Mouse (Mus musculus) hindbrain, postnatal 0 days (tissue): ENCODE measurements around the gene Ddx20. TPM values are rescaled to one million over a fixed set of nuclear protein-coding genes. Genes with fewer than 3 reads are reported as not detected.

Experiments
- ATAC-seq: fragments of 200-750 bp; cut with Nextera tagmentation; 2 replicates; pipeline ENCODE4 v1.8.0; 2017; ENCODE audit warnings: mild to moderate bottlenecking, moderate TSS enrichment, moderate library complexity
- DNase-seq: peaks from one replicate; pipeline ENCODE4 v3.0.0-alpha.2; 2015; ENCODE audit warnings: low spot score
- H3K27ac ChIP-seq: fragments of 300-500 bp; sonication (generic); 2 replicates; pipeline ENCODE4 v1.5.1; 2014; ENCODE audit warnings: mild to moderate bottlenecking
- H3K27me3 ChIP-seq: fragments of 300-500 bp; sonication (generic); 2 replicates; pipeline ENCODE4 v1.6.1; 2014; ENCODE audit warnings: low read length, mixed read lengths; ENCODE audit not compliant: insufficient read depth
- H3K36me3 ChIP-seq: fragments of 300-500 bp; sonication (generic); 2 replicates; pipeline ENCODE4 v1.6.1; 2014; ENCODE audit warnings: low read length, mixed read lengths; ENCODE audit not compliant: insufficient read depth
- H3K4me1 ChIP-seq: fragments of 300-500 bp; sonication (generic); 2 replicates; pipeline ENCODE4 v1.6.1; 2014; ENCODE audit warnings: antibody characterized with exemption, low read length, mixed read lengths; ENCODE audit not compliant: insufficient read depth
- H3K4me2 ChIP-seq: fragments of 300-500 bp; sonication (generic); 2 replicates; pipeline ENCODE4 v1.6.1; 2014; ENCODE audit warnings: low read depth, mild to moderate bottlenecking, low read length, moderate library complexity, mixed read lengths
- H3K4me3 ChIP-seq: fragments of 300-500 bp; sonication (generic); 2 replicates; pipeline ENCODE4 v1.5.1; 2014; ENCODE audit warnings: low read length
- H3K9ac ChIP-seq: fragments of 300-500 bp; sonication (generic); replicated peaks from 2 replicates; pipeline ENCODE4 v1.6.1; 2014; ENCODE audit warnings: mild to moderate bottlenecking, low read length, moderate library complexity, mixed read lengths
- H3K9me3 ChIP-seq: fragments of 300-500 bp; sonication (generic); 2 replicates; pipeline ENCODE4 v1.6.1; 2016; ENCODE audit warnings: low read length, mixed read lengths
- CTCF ChIP-seq: IDR thresholded peaks from 2 replicates; pipeline ENCODE4 v1.5.1; 2016; ENCODE audit warnings: antibody characterized with exemption, control low read depth, low read depth
- WGBS: fragments of 180-500 bp; shearing (Covaris S2); extraction: QIAGEN DNeasy Blood & Tissue Kit; methylation state at CpG from one replicate; pipeline ENCODE4 v1.1.7; 2014; 5-methylcytosine and 5-hydroxymethylcytosine counted together
- polyA plus RNA-seq: library from polyadenylated mRNA; unstranded; fragments of >200 nt; fragmentation: Nextera tagmentation; extraction: Ambion mirVana; gene quantifications from 2 replicates; pipeline ENCODE4 v1.2.1, GENCODE M21; 2015
- total RNA-seq: library from RNA; depleted of rRNA; stranded (reverse); fragments of >200 nt; gene quantifications from 2 replicates; pipeline ENCODE4 v1.2.3, GENCODE M21; 2014

Ddx20 gene
- total and polyA plus RNA-seq, 2 experiments from 2014 or later, result 14.4 to 18.1 TPM

GRCm38 (mm10) chr3:105699241-105699933 is 12.0 kb upstream of the Ddx20 start:
- H3K9ac ChIP-seq, result no peak overlapping the region
- no peak overlapping the region for H3K4me3 ChIP-seq
- H3K4me2 ChIP-seq, result no peak overlapping the region
- H3K27ac ChIP-seq, result no peak overlapping the region
- DNase-seq (no peak), ATAC-seq (no peak)
- no peaks in the 10 kb centered on the region for H3K36me3 ChIP-seq
- no peak for TF ChIP-seq CTCF
- peaks cover 6% of the 10 kb centered on the region; the same call in 1 of the 2 replicates for H3K4me1 ChIP-seq
- WGBS, result 69% methylated on average over 3 of the region's 3 CpGs
- no peaks in the 10 kb centered on the region for H3K9me3 ChIP-seq
- 0 out of 2 replicates have a peak, but pooled peaks cover 4% of the 10 kb centered on the region for H3K27me3 ChIP-seq

GRCm38 (mm10) chr3:105698311-105698710 is 10.9 kb upstream of the Ddx20 start:
- H3K27me3 ChIP-seq, result no peaks in the 10 kb centered on the region
- no peak overlapping the region for H3K9ac ChIP-seq
- WGBS, result 88% methylated on average over 1 of the region's 1 CpGs
- H3K36me3 ChIP-seq, result no peaks in the 10 kb centered on the region
- no peak overlapping the region for H3K4me2 ChIP-seq
- no peak overlapping the region for H3K27ac ChIP-seq
- no peak for TF ChIP-seq CTCF
- ATAC-seq (no peak), DNase-seq (no peak)
- H3K4me3 ChIP-seq, result no peak overlapping the region
- peaks cover 6% of the 10 kb centered on the region; the same call in 1 of the 2 replicates for H3K4me1 ChIP-seq
- H3K9me3 ChIP-seq, result no peaks in the 10 kb centered on the region

GRCm38 (mm10) chr3:105697148-105697441 is 9.7 kb upstream of the Ddx20 start:
- DNase-seq (no peak), ATAC-seq (peak; percentile 58)
- Histone ChIP-seq H3K4me2 (no peak overlapping the region), H3K4me3 (no peak overlapping the region), H3K9ac (no peak overlapping the region), H3K36me3 (no peaks in the 10 kb centered on the region), H3K4me1 (peaks cover 6% of the 10 kb centered on the region; the same call in 1 of the 2 replicates), H3K27me3 (no peaks in the 10 kb centered on the region), H3K9me3 (no peaks in the 10 kb centered on the region), H3K27ac (no peak overlapping the region)
- no peak for TF ChIP-seq CTCF
- 59% methylated on average over 5 of the region's 5 CpGs for WGBS

GRCm38 (mm10) chr3:105696387-105697147 is 9.2 kb upstream of the Ddx20 start:
- 42% methylated on average over 17 of the region's 17 CpGs for WGBS
- Histone ChIP-seq H3K9me3 (no peaks in the 10 kb centered on the region), H3K27me3 (no peaks in the 10 kb centered on the region), H3K4me2 (peak overlapping the region; percentile 22; the same call in 1 of the 2 replicates), H3K9ac (no peak overlapping the region), H3K4me1 (peaks cover 6% of the 10 kb centered on the region; the same call in 1 of the 2 replicates), H3K36me3 (no peaks in the 10 kb centered on the region), H3K27ac (peak overlapping the region; percentile 61), H3K4me3 (no peak overlapping the region)
- ATAC-seq (peak; percentile 61), DNase-seq (peak; percentile 49)
- TF ChIP-seq CTCF, result no peak

GRCm38 (mm10) chr3:105695476-105696386 is 8.4 kb upstream of the Ddx20 start:
- H3K27me3 ChIP-seq, result no peaks in the 10 kb centered on the region
- peak overlapping the region; percentile 61 for H3K27ac ChIP-seq
- H3K9me3 ChIP-seq, result no peaks in the 10 kb centered on the region
- H3K9ac ChIP-seq, result no peak overlapping the region
- H3K4me3 ChIP-seq, result no peak overlapping the region
- 23% methylated on average over 20 of the region's 20 CpGs for WGBS
- TF ChIP-seq CTCF, result no peak
- H3K36me3 ChIP-seq, result no peaks in the 10 kb centered on the region
- DNase-seq (peak; percentile 43), ATAC-seq (peak; percentile 68)
- H3K4me2 ChIP-seq, result peak overlapping the region; percentile 22
- H3K4me1 ChIP-seq, result peaks cover 6% of the 10 kb centered on the region; the same call in 1 of the 2 replicates

GRCm38 (mm10) chr3:105693327-105694080 is 6.1 kb upstream of the Ddx20 start:
- Histone ChIP-seq H3K9ac (no peak overlapping the region), H3K4me3 (no peak overlapping the region), H3K4me1 (peaks cover 6% of the 10 kb centered on the region; the same call in 1 of the 2 replicates), H3K4me2 (no peak overlapping the region), H3K9me3 (no peaks in the 10 kb centered on the region), H3K27me3 (no peaks in the 10 kb centered on the region), H3K27ac (no peak overlapping the region), H3K36me3 (no peaks in the 10 kb centered on the region)
- no peak for TF ChIP-seq CTCF
- ATAC-seq (no peak), DNase-seq (no peak)
- 78% methylated on average over 14 of the region's 14 CpGs for WGBS
